8 mouse cellular contexts compared by ENCODE assay signal in genomic region chr13:23464224-23464637, GRCm38 (mm10). TPM values are rescaled to one million over a fixed set of nuclear protein-coding genes. Genes with fewer than 3 reads are reported as not detected.
DNase-seq lines count a peak whose midpoint lies in the region; ATAC-seq and TF ChIP-seq lines count a peak whose summit lies in the region.

No protein-coding gene starts in this region.

- no peaks in the 10 kb centered on the region for H3K9me3 ChIP-seq in embryonic facial prominence, embryonic 12.5 days
- no peaks in the 10 kb centered on the region for H3K9me3 ChIP-seq in limb, embryonic 13.5 days
- H3K9me3 ChIP-seq in midbrain, embryonic 13.5 days = no peaks in the 10 kb centered on the region
- H3K9me3 ChIP-seq in stomach, postnatal 0 days (ENCODE audit: control insufficient read depth, low read length) = no peaks in the 10 kb centered on the region

- H3K4me1 ChIP-seq in embryonic facial prominence, embryonic 12.5 days = peaks cover 10% of the 10 kb centered on the region
- peaks cover 36% of the 10 kb centered on the region for H3K4me1 ChIP-seq in limb, embryonic 13.5 days
- H3K4me1 ChIP-seq in midbrain, embryonic 13.5 days (replicated peaks) = peaks cover 13% of the 10 kb centered on the region
- peaks cover 2% of the 10 kb centered on the region; the same call in 1 of the 2 replicates for H3K4me1 ChIP-seq in stomach, postnatal 0 days (replicated peaks; ENCODE audit: control insufficient read depth, insufficient read depth)

- peak overlapping the region; percentile 84 for H3K4me2 ChIP-seq in embryonic facial prominence, embryonic 12.5 days (replicated peaks)
- H3K4me2 ChIP-seq in limb, embryonic 13.5 days (replicated peaks) = peak overlapping the region; percentile 83
- peak overlapping the region; percentile 79 for H3K4me2 ChIP-seq in midbrain, embryonic 13.5 days (replicated peaks)
- H3K4me2 ChIP-seq in stomach, postnatal 0 days (replicated peaks; ENCODE audit: low read depth) = peak overlapping the region; percentile 74

- no peak for TF ChIP-seq EP300 in stomach, postnatal 0 days (optimal IDR thresholded peaks at IDR 0.05)

- H3K36me3 ChIP-seq in embryonic facial prominence, embryonic 12.5 days = no peaks in the 10 kb centered on the region
- no peaks in the 10 kb centered on the region for H3K36me3 ChIP-seq in limb, embryonic 13.5 days
- H3K36me3 ChIP-seq in midbrain, embryonic 13.5 days = no peaks in the 10 kb centered on the region
- no peaks in the 10 kb centered on the region for H3K36me3 ChIP-seq in stomach, postnatal 0 days (ENCODE audit: control insufficient read depth, insufficient read depth, low read length)

- peak overlapping the region; percentile 58 for H3K9ac ChIP-seq in embryonic facial prominence, embryonic 12.5 days
- peak overlapping the region; percentile 68 for H3K9ac ChIP-seq in limb, embryonic 13.5 days
- peak overlapping the region; percentile 67 for H3K9ac ChIP-seq in midbrain, embryonic 13.5 days (replicated peaks)
- H3K9ac ChIP-seq in stomach, postnatal 0 days (ENCODE audit: low read length) = peak overlapping the region; percentile 50; the same call in 1 of the 2 replicates

- no peak overlapping the region for H3K27ac ChIP-seq in embryonic facial prominence, embryonic 12.5 days
- no peak overlapping the region for H3K27ac ChIP-seq in limb, embryonic 13.5 days
- H3K27ac ChIP-seq in midbrain, embryonic 13.5 days = no peak overlapping the region
- H3K27ac ChIP-seq in stomach, postnatal 0 days (replicated peaks) = no peak overlapping the region

- no peaks in the 10 kb centered on the region for H3K27me3 ChIP-seq in embryonic facial prominence, embryonic 12.5 days
- no peaks in the 10 kb centered on the region; the same call in 1 of the 2 replicates for H3K27me3 ChIP-seq in limb, embryonic 13.5 days
- H3K27me3 ChIP-seq in midbrain, embryonic 13.5 days = peaks cover 14% of the 10 kb centered on the region
- H3K27me3 ChIP-seq in stomach, postnatal 0 days (ENCODE audit: control insufficient read depth, insufficient read depth, low read length) = no peaks in the 10 kb centered on the region

- intact Hi-C loops in heart, postnatal 36 days (cut with DNase I) = loop anchor here (2.0 kb wide), 1 partner anchor 53 kb away; no protein-coding TSS in a partner anchor

- no peak for ATAC-seq in embryonic facial prominence, embryonic 12.5 days (ENCODE audit: insufficient number of reproducible peaks, insufficient read depth, low FRiP score, low TSS enrichment)
- ATAC-seq in limb, embryonic 13.5 days (ENCODE audit: low FRiP score, low read depth) = 0 out of 2 replicates have a peak, but pooled peaks have one; percentile 35
- ATAC-seq in midbrain, embryonic 13.5 days = peak; percentile 72
- ATAC-seq in stomach, postnatal 0 days (ENCODE audit: low FRiP score, low TSS enrichment) = 0 out of 2 replicates have a peak, but pooled peaks have one; percentile 45

- TF ChIP-seq CTCF in stomach, postnatal 0 days (IDR thresholded peaks at IDR 0.05; ENCODE audit: low read depth) = peak; percentile 9; the same call in 1 of the 2 replicates

- under 1% methylated on average over 29 of the region's 29 CpGs for WGBS in embryonic facial prominence, embryonic 12.5 days
- WGBS in limb, embryonic 13.5 days = under 1% methylated on average over 29 of the region's 29 CpGs
- WGBS in midbrain, embryonic 13.5 days = under 1% methylated on average over 29 of the region's 29 CpGs
- WGBS in stomach, postnatal 0 days = 2% methylated on average over 29 of the region's 29 CpGs

- peak; percentile 7 for DNase-seq in kidney, adult 11 months
- no peak for DNase-seq in kidney, adult 9 months
- peak; percentile 39 for DNase-seq in adrenal gland, postnatal 10 days
- DNase-seq in heart, postnatal 36 days = peak; percentile 27 to 40
- DNase-seq in stomach, postnatal 0 days (ENCODE audit: low spot score) = peak; percentile 37

- H3K4me3 ChIP-seq in embryonic facial prominence, embryonic 12.5 days = peak overlapping the region; percentile 55
- H3K4me3 ChIP-seq in limb, embryonic 13.5 days = peak overlapping the region; percentile 57
- peak overlapping the region; percentile 60 for H3K4me3 ChIP-seq in midbrain, embryonic 13.5 days (replicated peaks)
- peak overlapping the region; percentile 49 for H3K4me3 ChIP-seq in stomach, postnatal 0 days (ENCODE audit: low read depth, low read length)

RNA-seq across cellular contexts. Expression of gene Btn1a1, which starts 1.5 kb away (rescaled TPM):
- under 1 TPM in 1 of 2 experiments, not detected in 1; 0.55 TPM for total RNA-seq in adrenal gland, postnatal 10 days (2021)
- polyA plus RNA-seq in embryonic facial prominence, embryonic 12.5 days (2016; fragmentation: Nextera tagmentation; extraction: Ambion mirVana) = 0.10 and 0.20 TPM in 2 replicates
- total RNA-seq in heart, postnatal 36 days (2021) = not detected
- 0.19 and 0.45 TPM in 2 replicates for polyA plus RNA-seq in limb, embryonic 13.5 days (2015; fragmentation: Nextera tagmentation; extraction: Ambion mirVana)
- polyA plus RNA-seq in midbrain, embryonic 13.5 days (2015; fragmentation: Nextera tagmentation; extraction: Ambion mirVana) = 0.04 and 0.13 TPM in 2 replicates
- polyA plus RNA-seq in stomach, postnatal 0 days (2015; fragmentation: Nextera tagmentation; extraction: Ambion mirVana) = 0.05 TPM in 1 of 2 replicates, not detected in the other

RNA-seq across cellular contexts. Expression of gene Btn2a2, which starts 24.4 kb away (rescaled TPM):
- total RNA-seq in adrenal gland, postnatal 10 days (2021) = not detected
- polyA plus RNA-seq in embryonic facial prominence, embryonic 12.5 days (2016; fragmentation: Nextera tagmentation; extraction: Ambion mirVana) = 1.6 TPM in 2 replicates
- total RNA-seq in heart, postnatal 36 days (2021) = not detected
- 1.4 and 1.5 TPM in 2 replicates for polyA plus RNA-seq in limb, embryonic 13.5 days (2015; fragmentation: Nextera tagmentation; extraction: Ambion mirVana)
- polyA plus RNA-seq in midbrain, embryonic 13.5 days (2015; fragmentation: Nextera tagmentation; extraction: Ambion mirVana) = 0.13 TPM in 2 replicates
- polyA plus RNA-seq in stomach, postnatal 0 days (2015; fragmentation: Nextera tagmentation; extraction: Ambion mirVana) = 0.04 and 0.07 TPM in 2 replicates

RNA-seq across cellular contexts. Expression of gene Abt1, which starts 40.6 kb away (rescaled TPM):
- total RNA-seq in adrenal gland, postnatal 10 days (2021) = 1 to 10 TPM; 6.1 to 7.1 TPM
- 12.9 and 13.9 TPM in 2 replicates for polyA plus RNA-seq in embryonic facial prominence, embryonic 12.5 days (2016; fragmentation: Nextera tagmentation; extraction: Ambion mirVana)
- total RNA-seq in heart, postnatal 36 days (2021) = 1 to 10 TPM; 4.3 TPM
- polyA plus RNA-seq in limb, embryonic 13.5 days (2015; fragmentation: Nextera tagmentation; extraction: Ambion mirVana) = 13.4 and 14.8 TPM in 2 replicates
- polyA plus RNA-seq in midbrain, embryonic 13.5 days (2015; fragmentation: Nextera tagmentation; extraction: Ambion mirVana) = 10.8 TPM in 2 replicates
- polyA plus RNA-seq in stomach, postnatal 0 days (2015; fragmentation: Nextera tagmentation; extraction: Ambion mirVana) = 7.1 and 7.4 TPM in 2 replicates
